Mouse (Mus musculus) megakaryocyte progenitor cell, adult 5-6 weeks (primary cell): ENCODE results near the gene Ctnnal1. TPM values are rescaled to one million over a fixed set of nuclear protein-coding genes. Genes with fewer than 3 reads are reported as not detected.

Experiments
- ATAC-seq: replicated peaks from 2 replicates; pipeline ENCODE4 v1.8.0; 2016; ENCODE audit warnings: mild to moderate bottlenecking, moderate TSS enrichment, inconsistent platforms; ENCODE audit not compliant: poor library complexity
- total RNA-seq, 2 experiments: library from RNA; stranded (forward) in 1 of 2; stranded (reverse) in 1 of 2; fragments of 157-497, 149-512 nt in 1 of 2; fragments of 200-1000 nt in 1 of 2; gene quantifications; 2 replicates each; pipeline versions ENCODE4 v1.2.3 to v1.2.4; 2015 to 2017

Ctnnal1 gene
- total RNA-seq, 2 experiments from 2014 or later, result 3.1 to 3.3 TPM

GRCm38 (mm10) chr4:56811642-56812041, 53.3 kb downstream of the Ctnnal1 start:
- no peak for ATAC-seq

- no peak for ATAC-seq
Observed at GRCm38 (mm10) chr4:56809050-56809449, 55.9 kb downstream of the Ctnnal1 start.

GRCm38 (mm10) chr4:56802669-56803150, 62.3 kb downstream of the Ctnnal1 start:
- ATAC-seq, result peak; percentile 18; the same call in 1 of the 2 replicates

GRCm38 (mm10) chr4:56801907-56802668, 62.9 kb downstream of the Ctnnal1 start, which contains the start of the genes Elp1 and Fam206a:
Gene Elp1, minus strand, starts transcription at chr4:56802331.
Gene Fam206a, plus strand, starts transcription at chr4:56802345.
- peak; percentile 96 for ATAC-seq

- ATAC-seq, result peak; percentile 74
Observed at GRCm38 (mm10) chr4:56791373-56791772, 73.6 kb downstream of the Ctnnal1 start.

- ATAC-seq, result no peak
Observed at GRCm38 (mm10) chr4:56771065-56771464, 93.9 kb downstream of the Ctnnal1 start.

- no peak for ATAC-seq
Observed at GRCm38 (mm10) chr4:56768913-56769312, 96.1 kb downstream of the Ctnnal1 start.

GRCm38 (mm10) chr4:56767861-56768284, 97.1 kb downstream of the Ctnnal1 start:
- peak; percentile 52 for ATAC-seq

Other genes with a start within 250 kb of the Ctnnal1 start
- not detected in 2 replicates for gene Gm26657, start 125.1 kb downstream of the Ctnnal1 start, total RNA-seq (2015)
- not detected in 2 replicates for gene Gm26657, start 125.1 kb downstream of the Ctnnal1 start, total RNA-seq (2017)
- 0.17 TPM in 1 of 2 replicates, not detected in the other for gene Actl7b, start 123.7 kb downstream of the Ctnnal1 start, total RNA-seq (2015)
- gene Actl7b, start 123.7 kb downstream of the Ctnnal1 start, total RNA-seq (2017), result 0.14 and 0.37 TPM in 2 replicates
- gene Actl7a, start 121.8 kb downstream of the Ctnnal1 start, total RNA-seq (2015), result not detected in 2 replicates
- gene Actl7a, start 121.8 kb downstream of the Ctnnal1 start, total RNA-seq (2017), result not detected in 2 replicates
- 58.5 and 61.1 TPM in 2 replicates for gene Elp1, start 62.9 kb downstream of the Ctnnal1 start, total RNA-seq (2015)
- gene Elp1, start 62.9 kb downstream of the Ctnnal1 start, total RNA-seq (2017), result 42.5 and 51.8 TPM in 2 replicates
- gene Fam206a, start 62.8 kb downstream of the Ctnnal1 start, total RNA-seq (2015), result 40.2 and 41.2 TPM in 2 replicates
- 8.2 and 8.6 TPM in 2 replicates for gene Fam206a, start 62.8 kb downstream of the Ctnnal1 start, total RNA-seq (2017)
- 12.7 and 14.6 TPM in 2 replicates for gene Tmem245, start 82.2 kb upstream of the Ctnnal1 start, total RNA-seq (2015)
- gene Tmem245, start 82.2 kb upstream of the Ctnnal1 start, total RNA-seq (2017), result 5.0 and 5.8 TPM in 2 replicates
- gene Frrs1l, start 125.2 kb upstream of the Ctnnal1 start, total RNA-seq (2015), result not detected in 2 replicates
- gene Frrs1l, start 125.2 kb upstream of the Ctnnal1 start, total RNA-seq (2017), result not detected in 2 replicates